Mouse (Mus musculus) cerebellum, adult 11-12 months (tissue): ENCODE results near the gene G0s2.
A peak's percentile ranks its signal among the peaks of the same experiment; 100 is the strongest.
"Not testable (repeated sequence)": the region's sequence is repeated elsewhere in the genome, so short reads cannot be mapped to it uniquely, and the experiment has no call there.

Experiments
- DNase-seq: peaks from one replicate; pipeline ENCODE4 v3.0.0; 2022

The G0s2 gene

GRCm38 (mm10) chr1:193285766-193286325, 12.8 kb upstream of the G0s2 start:
- DNase-seq = not testable (repeated sequence)

- DNase-seq = no peak
Measured at GRCm38 (mm10) chr1:193284228-193284779, 11.3 kb upstream of the G0s2 start.

GRCm38 (mm10) chr1:193281344-193281743, 8.3 kb upstream of the G0s2 start:
- no peak for DNase-seq

GRCm38 (mm10) chr1:193279492-193279891, 6.5 kb upstream of the G0s2 start:
- DNase-seq = no peak

- DNase-seq = no peak
Measured at GRCm38 (mm10) chr1:193278414-193279045, 5.5 kb upstream of the G0s2 start.

- DNase-seq = no peak
Measured at GRCm38 (mm10) chr1:193274407-193275071, 1.5 kb upstream of the G0s2 start.

- peak; percentile 43 for DNase-seq
Measured at GRCm38 (mm10) chr1:193272137-193272915, 691 bp downstream of the G0s2 start.

GRCm38 (mm10) chr1:193270965-193271763, 1.9 kb downstream of the G0s2 start:
- no peak for DNase-seq

- no peak for DNase-seq
Measured at GRCm38 (mm10) chr1:193265734-193266133, 7.3 kb downstream of the G0s2 start.

GRCm38 (mm10) chr1:193263955-193264598, 8.9 kb downstream of the G0s2 start, which contains the start of gene Hsd11b1:
Gene Hsd11b1, minus strand, starts transcription at chr1:193264075.
- DNase-seq = no peak

GRCm38 (mm10) chr1:193263026-193263907, 9.8 kb downstream of the G0s2 start:
- DNase-seq = no peak

GRCm38 (mm10) chr1:193261897-193262548, 11.0 kb downstream of the G0s2 start:
- no peak for DNase-seq

- no peak for DNase-seq
Measured at GRCm38 (mm10) chr1:193259559-193259958, 13.5 kb downstream of the G0s2 start.

GRCm38 (mm10) chr1:193256621-193257098, 16.4 kb downstream of the G0s2 start:
- DNase-seq = peak; percentile 53

- no peak for DNase-seq
Measured at GRCm38 (mm10) chr1:193256289-193256577, 16.8 kb downstream of the G0s2 start.

GRCm38 (mm10) chr1:193255488-193256288, 17.3 kb downstream of the G0s2 start:
- peak; percentile 65 for DNase-seq

- DNase-seq = no peak
Measured at GRCm38 (mm10) chr1:193255032-193255431, 18.0 kb downstream of the G0s2 start.

- not testable (repeated sequence) for DNase-seq
Measured at GRCm38 (mm10) chr1:193253895-193254294, 19.1 kb downstream of the G0s2 start.

- no peak for DNase-seq
Measured at GRCm38 (mm10) chr1:193252616-193253015, 20.4 kb downstream of the G0s2 start.
